Mouse (Mus musculus) limb, embryonic 14.5 days (tissue): ENCODE data around the gene Gltp. TPM values are rescaled to one million over a fixed set of nuclear protein-coding genes. Genes with fewer than 3 reads are reported as not detected.

ENCODE experiments used
- ATAC-seq: fragments of 200-750 bp; cut with Nextera tagmentation; 2 replicates; pipeline ENCODE4 v1.8.0; 2017; ENCODE audit warnings: low read depth, moderate number of reproducible peaks, moderate TSS enrichment; ENCODE audit not compliant: low FRiP score
- DNase-seq: peaks from one replicate; pipeline ENCODE4 v3.0.0-alpha.2; 2015; ENCODE audit warnings: low spot score
- H3K27ac ChIP-seq: fragments of 300-500 bp; sonication (generic); replicated peaks from 2 replicates; pipeline ENCODE4 v1.5.1; 2014; ENCODE audit warnings: low read depth, mild to moderate bottlenecking, low read length, moderate library complexity, mixed read lengths
- H3K27me3 ChIP-seq: fragments of 300-500 bp; sonication (generic); 2 replicates; pipeline ENCODE4 v1.6.1; 2014; ENCODE audit warnings: low read length, mixed read lengths; ENCODE audit not compliant: control insufficient read depth, insufficient read depth
- H3K36me3 ChIP-seq: fragments of 300-500 bp; sonication (generic); 2 replicates; pipeline ENCODE4 v1.6.1; 2014; ENCODE audit warnings: mild to moderate bottlenecking, low read length, moderate library complexity, mixed read lengths; ENCODE audit not compliant: control insufficient read depth, insufficient read depth
- H3K4me1 ChIP-seq: fragments of 300-500 bp; sonication (generic); 2 replicates; pipeline ENCODE4 v1.6.1; 2014; ENCODE audit warnings: antibody characterized with exemption, low read length, mixed read lengths; ENCODE audit not compliant: control insufficient read depth, insufficient read depth
- H3K4me2 ChIP-seq: fragments of 300-500 bp; sonication (generic); replicated peaks from 2 replicates; pipeline ENCODE4 v1.6.1; 2014; ENCODE audit warnings: low read depth, mild to moderate bottlenecking, low read length, moderate library complexity; ENCODE audit not compliant: severe bottlenecking
- H3K4me3 ChIP-seq: fragments of 300-500 bp; sonication (generic); replicated peaks from 2 replicates; pipeline ENCODE4 v1.5.1; 2014; ENCODE audit warnings: low read length
- H3K9ac ChIP-seq: fragments of 300-500 bp; sonication (generic); 2 replicates; pipeline ENCODE4 v1.6.1; 2014; ENCODE audit warnings: mild to moderate bottlenecking, low read depth, low read length, moderate library complexity; ENCODE audit not compliant: severe bottlenecking
- H3K9me3 ChIP-seq: fragments of 300-500 bp; sonication (generic); 2 replicates; pipeline ENCODE4 v1.6.1; 2016; ENCODE audit warnings: low read length; ENCODE audit not compliant: control insufficient read depth
- POLR2A ChIP-seq: fragments of 200-500 bp; IDR thresholded peaks from 2 replicates; pipeline ENCODE4 v1.8.0; 2012; ENCODE audit warnings: inconsistent platforms, mild to moderate bottlenecking, moderate library complexity, borderline replicate concordance; ENCODE audit not compliant: insufficient read depth, insufficient read length; ENCODE audit errors: extremely low read depth
- WGBS: fragments of 180-500 bp; shearing (Covaris S2); extraction: QIAGEN DNeasy Blood & Tissue Kit; methylation state at CpG from one replicate; pipeline ENCODE4 v1.1.7; 2014; 5-methylcytosine and 5-hydroxymethylcytosine counted together
- polyA plus RNA-seq, 2 experiments: library from polyadenylated mRNA; depleted of rRNA in 1 of 2; stranded (reverse) in 1 of 2; unstranded in 1 of 2; fragments of >200 nt; fragmentation: Nextera tagmentation in 1 of 2; extraction: Ambion mirVana in 1 of 2; gene quantifications; 2 replicates each; pipeline versions ENCODE4 v1.2.1 to v1.2.3; 2012 to 2014

Gltp gene
- polyA plus RNA-seq, 2 experiments, result 132 to 289 TPM

GRCm38 (mm10) chr5:114667228-114667856 is 23.4 kb downstream of the Gltp start:
- Histone ChIP-seq H3K27ac (no peak overlapping the region), H3K4me1 (peaks cover 6% of the 10 kb centered on the region), H3K9me3 (no peaks in the 10 kb centered on the region), H3K9ac (no peak overlapping the region), H3K4me3 (peak overlapping the region; percentile 26), H3K27me3 (no peaks in the 10 kb centered on the region), H3K36me3 (peaks cover 9% of the 10 kb centered on the region), H3K4me2 (peak overlapping the region; percentile 51)
- TF ChIP-seq POLR2A, result 0 out of 2 replicates have a peak, but pooled peaks have one; percentile 14
- 3% methylated on average over 36 of the region's 36 CpGs for WGBS
- DNase-seq (peak; percentile 96), ATAC-seq (peak; percentile 93)

- Histone ChIP-seq H3K4me1 (peaks cover 6% of the 10 kb centered on the region), H3K4me3 (no peak overlapping the region), H3K9ac (no peak overlapping the region), H3K4me2 (no peak overlapping the region), H3K9me3 (no peaks in the 10 kb centered on the region), H3K27ac (no peak overlapping the region), H3K27me3 (no peaks in the 10 kb centered on the region), H3K36me3 (peaks cover 9% of the 10 kb centered on the region)
- no peak for TF ChIP-seq POLR2A
- WGBS, result 88% methylated on average over 1 of the region's 1 CpGs
- no peak for ATAC-seq
- DNase-seq, result no peak
Observed at GRCm38 (mm10) chr5:114666659-114667058, 24.1 kb downstream of the Gltp start.

- WGBS, result 39% methylated on average over 7 of the region's 7 CpGs
- H3K9me3 ChIP-seq, result no peaks in the 10 kb centered on the region
- H3K4me2 ChIP-seq, result no peak overlapping the region
- ATAC-seq (no peak; the same call in 1 of the 2 replicates), DNase-seq (peak; percentile 72)
- no peak overlapping the region for H3K4me3 ChIP-seq
- H3K4me1 ChIP-seq, result peaks cover 6% of the 10 kb centered on the region
- H3K9ac ChIP-seq, result no peak overlapping the region
- peaks cover 2% of the 10 kb centered on the region for H3K36me3 ChIP-seq
- no peaks in the 10 kb centered on the region for H3K27me3 ChIP-seq
- no peak for TF ChIP-seq POLR2A
- H3K27ac ChIP-seq, result no peak overlapping the region
Observed at GRCm38 (mm10) chr5:114664750-114665149, 26.0 kb downstream of the Gltp start.

GRCm38 (mm10) chr5:114664139-114664538 is 26.6 kb downstream of the Gltp start:
- H3K9ac ChIP-seq, result no peak overlapping the region
- H3K27ac ChIP-seq, result no peak overlapping the region
- H3K4me1 ChIP-seq, result peaks cover 6% of the 10 kb centered on the region
- no peaks in the 10 kb centered on the region for H3K36me3 ChIP-seq
- H3K9me3 ChIP-seq, result no peaks in the 10 kb centered on the region
- ATAC-seq (no peak), DNase-seq (no peak)
- H3K4me2 ChIP-seq, result no peak overlapping the region
- TF ChIP-seq POLR2A, result no peak
- no peaks in the 10 kb centered on the region for H3K27me3 ChIP-seq
- WGBS, result 75% methylated on average over 4 of the region's 4 CpGs
- no peak overlapping the region for H3K4me3 ChIP-seq

- no peak for ATAC-seq
- Histone ChIP-seq H3K4me1 (peaks cover 6% of the 10 kb centered on the region), H3K9me3 (no peaks in the 10 kb centered on the region), H3K27me3 (peaks cover 17% of the 10 kb centered on the region), H3K4me2 (no peak overlapping the region), H3K27ac (no peak overlapping the region), H3K9ac (no peak overlapping the region), H3K4me3 (no peak overlapping the region), H3K36me3 (no peaks in the 10 kb centered on the region)
- DNase-seq, result no peak
- 58% methylated on average over 6 of the region's 6 CpGs for WGBS
- TF ChIP-seq POLR2A, result no peak
Observed at GRCm38 (mm10) chr5:114661029-114661428, 29.8 kb downstream of the Gltp start.

GRCm38 (mm10) chr5:114658255-114658654 is 32.5 kb downstream of the Gltp start, which contains the start of gene Trpv4:
TSS of gene Trpv4 (minus strand) at chr5:114658421.
- H3K27me3 ChIP-seq, result peaks cover 17% of the 10 kb centered on the region
- H3K36me3 ChIP-seq, result no peaks in the 10 kb centered on the region
- TF ChIP-seq POLR2A, result no peak
- DNase-seq (no peak), ATAC-seq (peak; percentile 28)
- peak within 1 kb of the TSS; percentile 60 for H3K4me3 ChIP-seq
- H3K9ac ChIP-seq, result peak within 1 kb of the TSS; percentile 62
- peak within 1 kb of the TSS; percentile 95 for H3K4me2 ChIP-seq
- H3K9me3 ChIP-seq, result no peaks in the 10 kb centered on the region
- under 1% methylated on average over 27 of the region's 47 CpGs for WGBS
- peak within 1 kb of the TSS; percentile 13; the same call in 1 of the 2 replicates for H3K27ac ChIP-seq
- H3K4me1 ChIP-seq, result 0 out of 2 replicates have a peak, but pooled peaks cover 3% of the 10 kb centered on the region
